In the genomic region with DNA sequence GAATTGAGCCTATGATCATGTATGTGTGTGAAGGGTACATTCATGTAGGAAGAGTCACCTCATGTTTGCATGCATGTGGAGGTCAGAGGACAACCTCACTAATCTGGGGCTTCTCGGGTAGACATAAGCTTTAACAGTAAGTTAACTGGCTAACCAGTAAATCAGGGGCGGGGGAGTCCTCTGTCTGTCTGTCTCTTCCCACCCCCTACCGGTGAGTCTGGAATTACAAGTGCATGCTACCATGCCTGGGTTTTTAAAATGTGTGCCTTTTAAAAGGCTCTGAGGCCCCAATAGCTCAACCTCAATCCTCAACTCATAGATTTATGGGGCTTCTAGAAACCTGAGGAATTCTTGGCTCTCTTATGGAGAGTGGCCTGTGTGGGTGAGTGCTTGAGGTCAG, we compare ENCODE assay signal across 11 mouse cellular contexts. TPM values are rescaled to one million over a fixed set of nuclear protein-coding genes. Genes with fewer than 3 reads are reported as not detected.
DNase-seq lines count a peak whose midpoint lies in the region; ATAC-seq and TF ChIP-seq lines count a peak whose summit lies in the region.
"Had no signal": no experiment of that assay in that cellular context is flagged by ENCODE, and none has a peak within 500 bp of the region (broad histone marks: within the 10 kb centered on the region; RNA-seq: fewer than 3 reads in every experiment).

No protein-coding gene starts in this region.

- intact Hi-C loops in heart, adult 2 months (cut with DNase I) = no loop called here

- TF ChIP-seq EP300 in heart, adult 2 months (IDR thresholded peaks at IDR 0.05; ENCODE audit: insufficient read depth, low read depth, low read length) = no peak

- H3K4me2 ChIP-seq in heart, embryonic 12.5 days = no peak overlapping the region
- no peak overlapping the region for H3K4me2 ChIP-seq in neural tube, embryonic 15.5 days
- no peak overlapping the region for H3K4me2 ChIP-seq in embryonic facial prominence, embryonic 14.5 days (ENCODE audit: low read depth, low read length)
- H3K4me2 ChIP-seq: embryonic facial prominence, embryonic 15.5 days; stomach, embryonic 15.5 days had no signal

- H3K27me3 ChIP-seq in heart, adult 2 months (ENCODE audit: control insufficient read depth, insufficient read depth, low read length) = no peaks in the 10 kb centered on the region
- H3K27me3 ChIP-seq in heart, embryonic 12.5 days (replicated peaks) = no peaks in the 10 kb centered on the region
- H3K27me3 ChIP-seq in neural tube, embryonic 15.5 days (replicated peaks) = no peaks in the 10 kb centered on the region
- H3K27me3 ChIP-seq in embryonic facial prominence, embryonic 14.5 days (replicated peaks; ENCODE audit: control insufficient read depth, insufficient read depth, low read length) = no peaks in the 10 kb centered on the region
- H3K27me3 ChIP-seq in cerebellum, adult 2 months (ENCODE audit: control insufficient read depth, insufficient read depth, low read length) = no peaks in the 10 kb centered on the region
- H3K27me3 ChIP-seq: embryonic facial prominence, embryonic 15.5 days; stomach, embryonic 15.5 days had no signal

- peaks cover 5% of the 10 kb centered on the region for H3K4me1 ChIP-seq in heart, adult 2 months (ENCODE audit: control insufficient read depth, insufficient read depth, low read length)
- peaks cover 8% of the 10 kb centered on the region for H3K4me1 ChIP-seq in heart, embryonic 12.5 days (replicated peaks)
- H3K4me1 ChIP-seq in neural tube, embryonic 15.5 days = peaks cover 13% of the 10 kb centered on the region
- peaks cover 5% of the 10 kb centered on the region for H3K4me1 ChIP-seq in embryonic facial prominence, embryonic 14.5 days (ENCODE audit: control insufficient read depth, insufficient read depth, low read length)
- H3K4me1 ChIP-seq in cerebellum, adult 2 months (ENCODE audit: control insufficient read depth, insufficient read depth, low read length) = peaks cover 6% of the 10 kb centered on the region; the same call in 1 of the 2 replicates

- H3K4me3 ChIP-seq in heart, adult 2 months = no peak overlapping the region
- no peak overlapping the region for H3K4me3 ChIP-seq in heart, embryonic 12.5 days
- H3K4me3 ChIP-seq in neural tube, embryonic 15.5 days (replicated peaks) = no peak overlapping the region
- H3K4me3 ChIP-seq in embryonic facial prominence, embryonic 14.5 days (ENCODE audit: low read depth, low read length) = no peak overlapping the region
- no peak overlapping the region for H3K4me3 ChIP-seq in cerebellum, adult 2 months (replicated peaks; ENCODE audit: insufficient read depth, low read depth, low read length)
- H3K4me3 ChIP-seq: embryonic facial prominence, embryonic 15.5 days; stomach, embryonic 15.5 days had no signal

- no peak for DNase-seq in heart, adult 2 months
- DNase-seq in neural tube, embryonic 10.5 days (ENCODE audit: extremely low spot score, low spot score) = peak; percentile 23
- peak; percentile 19 for DNase-seq in embryonic facial prominence, embryonic 14.5 days (ENCODE audit: low spot score)
- no peak for DNase-seq in frontal cortex, postnatal 14 days (ENCODE audit: low spot score in 2 of 2)
- no peak for DNase-seq in frontal cortex, adult 2 months (ENCODE audit: extremely low spot score in 1 of 2, low spot score in 1 of 2)
- DNase-seq in cerebellum, adult 2 months = no peak

- no peak for TF ChIP-seq POLR2A in heart, adult 2 months (IDR thresholded peaks at IDR 0.05; ENCODE audit: insufficient read depth, low read depth, low read length)
- TF ChIP-seq POLR2A in cerebellum, adult 2 months (IDR thresholded peaks at IDR 0.05; ENCODE audit: borderline replicate concordance, insufficient read depth, low read length) = no peak

- no peaks in the 10 kb centered on the region for H3K9me3 ChIP-seq in heart, embryonic 12.5 days (replicated peaks)
- no peaks in the 10 kb centered on the region for H3K9me3 ChIP-seq in neural tube, embryonic 15.5 days (replicated peaks)
- H3K9me3 ChIP-seq in embryonic facial prominence, embryonic 14.5 days (ENCODE audit: control insufficient read depth, low read length) = no peaks in the 10 kb centered on the region
- H3K9me3 ChIP-seq: embryonic facial prominence, embryonic 15.5 days; stomach, embryonic 15.5 days had no signal

- TF ChIP-seq CTCF in heart, adult 2 months (IDR thresholded peaks at IDR 0.05) = peak; percentile 31
- no peak for TF ChIP-seq CTCF in cerebellum, adult 2 months (IDR thresholded peaks at IDR 0.05; ENCODE audit: borderline replicate concordance, insufficient read depth, low read depth, low read length)

- H3K36me3 ChIP-seq in heart, adult 2 months (ENCODE audit: control insufficient read depth, insufficient read depth, low read length) = no peaks in the 10 kb centered on the region
- H3K36me3 ChIP-seq in heart, embryonic 12.5 days = no peaks in the 10 kb centered on the region
- H3K36me3 ChIP-seq in neural tube, embryonic 15.5 days = no peaks in the 10 kb centered on the region
- no peaks in the 10 kb centered on the region for H3K36me3 ChIP-seq in embryonic facial prominence, embryonic 14.5 days (ENCODE audit: control insufficient read depth, insufficient read depth, low read length)
- H3K36me3 ChIP-seq: embryonic facial prominence, embryonic 15.5 days; stomach, embryonic 15.5 days had no signal

- WGBS in heart, adult 2 months = 21% methylated on average over 3 of the region's 3 CpGs
- WGBS in heart, embryonic 12.5 days = 13% methylated on average over 3 of the region's 3 CpGs
- 32% methylated on average over 3 of the region's 3 CpGs for WGBS in neural tube, embryonic 15.5 days
- WGBS in embryonic facial prominence, embryonic 14.5 days = 17% methylated on average over 3 of the region's 3 CpGs
- WGBS in cerebellum, adult 2 months = 16% methylated on average over 3 of the region's 3 CpGs

- no peak overlapping the region for H3K27ac ChIP-seq in heart, adult 2 months
- H3K27ac ChIP-seq in heart, embryonic 12.5 days (ENCODE audit: poor library complexity, severe bottlenecking) = no peak overlapping the region
- no peak overlapping the region for H3K27ac ChIP-seq in neural tube, embryonic 15.5 days (replicated peaks)
- H3K27ac ChIP-seq in embryonic facial prominence, embryonic 14.5 days (replicated peaks; ENCODE audit: low read depth, low read length) = no peak overlapping the region
- no peak overlapping the region for H3K27ac ChIP-seq in cerebellum, adult 2 months (ENCODE audit: insufficient read depth, low read length)
- H3K27ac ChIP-seq: embryonic facial prominence, embryonic 15.5 days; stomach, embryonic 15.5 days had no signal

- H3K79me2 ChIP-seq in heart, adult 2 months (replicated peaks; ENCODE audit: control insufficient read depth, insufficient read depth, low read length) = no peaks in the 10 kb centered on the region

- ATAC-seq in heart, embryonic 12.5 days (ENCODE audit: insufficient number of reproducible peaks, low FRiP score) = no peak
- ATAC-seq in neural tube, embryonic 15.5 days (ENCODE audit: low FRiP score) = no peak
- ATAC-seq in embryonic facial prominence, embryonic 14.5 days (ENCODE audit: low read depth) = no peak

- no peak overlapping the region for H3K9ac ChIP-seq in heart, adult 2 months (ENCODE audit: low read depth, low read length)
- no peak overlapping the region for H3K9ac ChIP-seq in heart, embryonic 12.5 days
- no peak overlapping the region for H3K9ac ChIP-seq in neural tube, embryonic 15.5 days (replicated peaks)
- no peak overlapping the region for H3K9ac ChIP-seq in embryonic facial prominence, embryonic 14.5 days (ENCODE audit: low read depth, low read length)
- H3K9ac ChIP-seq: embryonic facial prominence, embryonic 15.5 days; stomach, embryonic 15.5 days had no signal

RNA-seq across cellular contexts. Expression of a gene that starts 3.2 kb away (rescaled TPM):
- total RNA-seq in heart, adult 2 months (2021) = 1 to 10 TPM; 3.1 to 3.2 TPM
- 2.5 and 3.2 TPM in 2 replicates for polyA plus RNA-seq in heart, adult 2 months (2012; rRNA removed)
- 7.0 TPM in 2 replicates for polyA plus RNA-seq in heart, embryonic 12.5 days (2016; fragmentation: Nextera tagmentation; extraction: Ambion mirVana)
- 19.9 and 22.3 TPM in 2 replicates for polyA plus RNA-seq in neural tube, embryonic 15.5 days (2015; fragmentation: Nextera tagmentation; extraction: Ambion mirVana)
- polyA plus RNA-seq in embryonic facial prominence, embryonic 14.5 days (2014; fragmentation: Nextera tagmentation; extraction: Ambion mirVana) = 10.5 and 12.2 TPM in 2 replicates
- 9.2 and 9.4 TPM in 2 replicates for polyA plus RNA-seq in frontal cortex, adult 2 months (2012; rRNA removed)
- 9.2 and 10.0 TPM in 2 replicates for polyA plus RNA-seq in cerebellum, adult 2 months (2012; rRNA removed)

RNA-seq across cellular contexts. Expression of a gene that starts 8.6 kb away (rescaled TPM):
- 1 to 10 TPM; 1.6 to 1.9 TPM for total RNA-seq in heart, adult 2 months (2021)
- polyA plus RNA-seq in heart, adult 2 months (2012; rRNA removed) = 1.7 and 2.1 TPM in 2 replicates
- polyA plus RNA-seq in heart, embryonic 12.5 days (2016; fragmentation: Nextera tagmentation; extraction: Ambion mirVana) = 0.19 and 0.27 TPM in 2 replicates
- polyA plus RNA-seq in neural tube, embryonic 15.5 days (2015; fragmentation: Nextera tagmentation; extraction: Ambion mirVana) = 0.23 and 0.56 TPM in 2 replicates
- polyA plus RNA-seq in embryonic facial prominence, embryonic 14.5 days (2014; fragmentation: Nextera tagmentation; extraction: Ambion mirVana) = 0.68 and 0.88 TPM in 2 replicates
- 0.84 and 1.2 TPM in 2 replicates for polyA plus RNA-seq in frontal cortex, adult 2 months (2012; rRNA removed)
- 0.44 and 0.54 TPM in 2 replicates for polyA plus RNA-seq in cerebellum, adult 2 months (2012; rRNA removed)

RNA-seq across cellular contexts. Expression of a gene that starts 21.6 kb away (rescaled TPM):
- under 1 TPM in 1 of 2 experiments, not detected in 1; 0.30 TPM for total RNA-seq in heart, adult 2 months (2021)
- polyA plus RNA-seq in heart, adult 2 months (2012; rRNA removed) = 0.44 and 0.45 TPM in 2 replicates
- not detected in 2 replicates for polyA plus RNA-seq in heart, embryonic 12.5 days (2016; fragmentation: Nextera tagmentation; extraction: Ambion mirVana)
- not detected in 2 replicates for polyA plus RNA-seq in neural tube, embryonic 15.5 days (2015; fragmentation: Nextera tagmentation; extraction: Ambion mirVana)
- 0.22 TPM in 1 of 2 replicates, not detected in the other for polyA plus RNA-seq in embryonic facial prominence, embryonic 14.5 days (2014; fragmentation: Nextera tagmentation; extraction: Ambion mirVana)
- 0.08 TPM in 1 of 2 replicates, not detected in the other for polyA plus RNA-seq in frontal cortex, adult 2 months (2012; rRNA removed)
- polyA plus RNA-seq in cerebellum, adult 2 months (2012; rRNA removed) = not detected in 2 replicates
- polyA plus RNA-seq: heart, embryonic 14.5 days had no signal

RNA-seq across cellular contexts. Expression of a gene that starts 34.1 kb away (rescaled TPM):
- not detected for total RNA-seq in heart, adult 2 months (2021)
- polyA plus RNA-seq in heart, adult 2 months (2012; rRNA removed) = not detected in 2 replicates
- not detected in 2 replicates for polyA plus RNA-seq in heart, embryonic 12.5 days (2016; fragmentation: Nextera tagmentation; extraction: Ambion mirVana)
- 0.36 TPM in 1 of 2 replicates, not detected in the other for polyA plus RNA-seq in neural tube, embryonic 15.5 days (2015; fragmentation: Nextera tagmentation; extraction: Ambion mirVana)
- polyA plus RNA-seq in embryonic facial prominence, embryonic 14.5 days (2014; fragmentation: Nextera tagmentation; extraction: Ambion mirVana) = not detected in 2 replicates
- polyA plus RNA-seq in frontal cortex, adult 2 months (2012; rRNA removed) = not detected in 2 replicates
- polyA plus RNA-seq in cerebellum, adult 2 months (2012; rRNA removed) = 0.13 TPM in 1 of 2 replicates, not detected in the other
- polyA plus RNA-seq: embryonic facial prominence, embryonic 15.5 days; heart, embryonic 14.5 days had no signal

RNA-seq across cellular contexts. Expression of a gene that starts 43.8 kb away (rescaled TPM):
- not detected for total RNA-seq in heart, adult 2 months (2021)
- polyA plus RNA-seq in heart, adult 2 months (2012; rRNA removed) = 0.18 and 0.35 TPM in 2 replicates
- polyA plus RNA-seq in heart, embryonic 12.5 days (2016; fragmentation: Nextera tagmentation; extraction: Ambion mirVana) = 0.13 and 0.24 TPM in 2 replicates
- polyA plus RNA-seq in neural tube, embryonic 15.5 days (2015; fragmentation: Nextera tagmentation; extraction: Ambion mirVana) = 0.17 and 0.38 TPM in 2 replicates
- polyA plus RNA-seq in embryonic facial prominence, embryonic 14.5 days (2014; fragmentation: Nextera tagmentation; extraction: Ambion mirVana) = 1.8 and 3.0 TPM in 2 replicates
- polyA plus RNA-seq in frontal cortex, adult 2 months (2012; rRNA removed) = 0.36 TPM in 1 of 2 replicates, not detected in the other
- not detected in 2 replicates for polyA plus RNA-seq in cerebellum, adult 2 months (2012; rRNA removed)
- polyA plus RNA-seq: heart, embryonic 14.5 days had no signal

Comparison
In these comparisons a context has a peak if more than half of its experiments do, and no peak if none do; other contexts are left out.
1. DNase-seq: peak in neural tube, embryonic 10.5 days (single experiment) and embryonic facial prominence, embryonic 14.5 days (single experiment); none in heart, adult 2 months (0 of 2), frontal cortex, postnatal 14 days (0 of 2), frontal cortex, adult 2 months (0 of 2) and cerebellum, adult 2 months (0 of 2).